In genomic region chr16:33581661-33582099, GRCm38 (mm10) we compare ENCODE assay signal across 8 mouse cellular contexts.
DNase-seq lines count a peak whose midpoint lies in the region; ATAC-seq and TF ChIP-seq lines count a peak whose summit lies in the region.

No protein-coding gene starts in this region.

- no peak overlapping the region for H3K4me3 ChIP-seq in heart, embryonic 16.5 days (ENCODE audit: low read length)
- no peak overlapping the region for H3K4me3 ChIP-seq in limb, embryonic 10.5 days
- no peak overlapping the region for H3K4me3 ChIP-seq in testis, adult 2 months (ENCODE audit: control insufficient read depth, low read depth, low read length)

- no peak overlapping the region for H3K9ac ChIP-seq in heart, embryonic 16.5 days (ENCODE audit: low read length)

- no peaks in the 10 kb centered on the region for H3K36me3 ChIP-seq in heart, embryonic 16.5 days (ENCODE audit: control insufficient read depth, insufficient read depth)
- H3K36me3 ChIP-seq in limb, embryonic 10.5 days, result no peaks in the 10 kb centered on the region
- H3K36me3 ChIP-seq in testis, adult 2 months (ENCODE audit: control insufficient read depth, insufficient read depth, low read length), result no peaks in the 10 kb centered on the region

- ATAC-seq in heart, embryonic 16.5 days (replicated peaks; ENCODE audit: extremely low read depth, insufficient read depth, low FRiP score), result peak; percentile 4

- H3K4me1 ChIP-seq in heart, embryonic 16.5 days (ENCODE audit: control insufficient read depth, insufficient read depth, low read length), result peaks cover 78% of the 10 kb centered on the region
- peaks cover 62% of the 10 kb centered on the region for H3K4me1 ChIP-seq in limb, embryonic 10.5 days
- peaks cover 30% of the 10 kb centered on the region for H3K4me1 ChIP-seq in testis, adult 2 months (ENCODE audit: control insufficient read depth, insufficient read depth, low read length)

- peak overlapping the region; percentile 96 for H3K27ac ChIP-seq in heart, embryonic 16.5 days (ENCODE audit: low read length)
- H3K27ac ChIP-seq in limb, embryonic 10.5 days, result peak overlapping the region; percentile 67
- peak overlapping the region; percentile 76 for H3K27ac ChIP-seq in testis, adult 2 months (ENCODE audit: control insufficient read depth, insufficient read depth, low read depth, low read length)

- H3K27me3 ChIP-seq in heart, embryonic 16.5 days (ENCODE audit: control insufficient read depth, insufficient read depth, low read length), result no peaks in the 10 kb centered on the region
- no peaks in the 10 kb centered on the region for H3K27me3 ChIP-seq in limb, embryonic 10.5 days (ENCODE audit: low read depth, poor library complexity, severe bottlenecking)
- no peaks in the 10 kb centered on the region for H3K27me3 ChIP-seq in testis, adult 2 months (ENCODE audit: control insufficient read depth, insufficient read depth, low read length)

- TF ChIP-seq POLR2A in testis, adult 2 months (IDR thresholded peaks at IDR 0.05; ENCODE audit: control insufficient read depth, low read depth, low read length), result no peak

- H3K4me2 ChIP-seq in heart, embryonic 16.5 days (ENCODE audit: low read depth, low read length), result no peak overlapping the region

- TF ChIP-seq CTCF in testis, adult 2 months (IDR thresholded peaks at IDR 0.05; ENCODE audit: control insufficient read depth, insufficient read depth, insufficient replicate concordance, low read depth, low read length), result no peak

- no peaks in the 10 kb centered on the region for H3K9me3 ChIP-seq in heart, embryonic 16.5 days (replicated peaks; ENCODE audit: control insufficient read depth, low read length)
- H3K9me3 ChIP-seq in limb, embryonic 10.5 days (replicated peaks), result no peaks in the 10 kb centered on the region

- DNase-seq in ovary, postnatal 14 days (ENCODE audit: low spot score), result peak; percentile 40
- no peak for DNase-seq in ovary, postnatal 10 days (ENCODE audit: low spot score)
- no peak for DNase-seq in limb, embryonic 10.5 days (ENCODE audit: low spot score)
- DNase-seq in yolk sac, embryonic 10.5 days (ENCODE audit: low spot score), result no peak
- DNase-seq in frontal cortex, postnatal 14 days (ENCODE audit: low spot score in 2 of 2), result no peak
- DNase-seq in right cerebral cortex, postnatal 36 days (ENCODE audit: low spot score in 2 of 2), result no peak

- WGBS in heart, embryonic 16.5 days, result 28% methylated on average over 4 of the region's 4 CpGs
- WGBS in limb, embryonic 10.5 days, result 67% methylated on average over 4 of the region's 4 CpGs
